Mouse (Mus musculus) liver, postnatal 0 days (tissue): ENCODE data around the gene Gfer.

Experiments used
- CTCF ChIP-seq: sonication (generic); IDR thresholded peaks from 2 replicates; pipeline ENCODE4 v1.5.1; 2016; ENCODE audit warnings: antibody characterized with exemption, low read depth
- EP300 ChIP-seq: IDR thresholded peaks from 2 replicates; pipeline ENCODE4 v1.6.1; 2016; ENCODE audit warnings: antibody characterized with exemption, low read depth, mild to moderate bottlenecking

GRCm38 (mm10) chr17:24730787-24731186, 34.8 kb upstream of the Gfer start:
- no peak for TF ChIP-seq CTCF
- no peak for TF ChIP-seq EP300
